Mouse (Mus musculus) cerebellum, postnatal 4 days (tissue): ENCODE data around the gene Rnf168.
A peak's percentile ranks its signal among the peaks of the same experiment; 100 is the strongest.
"Not testable (repeated sequence)": the region's sequence is repeated elsewhere in the genome, so short reads cannot be mapped to it uniquely, and the experiment has no call there.

ENCODE experiments used
- DNase-seq, 2 experiments: peaks; one replicate each; pipeline ENCODE4 v3.0.0; 2022; ENCODE audit warnings: low spot score in 2 of 2, mixed read lengths in 1 of 2

Rnf168 gene

DNA sequence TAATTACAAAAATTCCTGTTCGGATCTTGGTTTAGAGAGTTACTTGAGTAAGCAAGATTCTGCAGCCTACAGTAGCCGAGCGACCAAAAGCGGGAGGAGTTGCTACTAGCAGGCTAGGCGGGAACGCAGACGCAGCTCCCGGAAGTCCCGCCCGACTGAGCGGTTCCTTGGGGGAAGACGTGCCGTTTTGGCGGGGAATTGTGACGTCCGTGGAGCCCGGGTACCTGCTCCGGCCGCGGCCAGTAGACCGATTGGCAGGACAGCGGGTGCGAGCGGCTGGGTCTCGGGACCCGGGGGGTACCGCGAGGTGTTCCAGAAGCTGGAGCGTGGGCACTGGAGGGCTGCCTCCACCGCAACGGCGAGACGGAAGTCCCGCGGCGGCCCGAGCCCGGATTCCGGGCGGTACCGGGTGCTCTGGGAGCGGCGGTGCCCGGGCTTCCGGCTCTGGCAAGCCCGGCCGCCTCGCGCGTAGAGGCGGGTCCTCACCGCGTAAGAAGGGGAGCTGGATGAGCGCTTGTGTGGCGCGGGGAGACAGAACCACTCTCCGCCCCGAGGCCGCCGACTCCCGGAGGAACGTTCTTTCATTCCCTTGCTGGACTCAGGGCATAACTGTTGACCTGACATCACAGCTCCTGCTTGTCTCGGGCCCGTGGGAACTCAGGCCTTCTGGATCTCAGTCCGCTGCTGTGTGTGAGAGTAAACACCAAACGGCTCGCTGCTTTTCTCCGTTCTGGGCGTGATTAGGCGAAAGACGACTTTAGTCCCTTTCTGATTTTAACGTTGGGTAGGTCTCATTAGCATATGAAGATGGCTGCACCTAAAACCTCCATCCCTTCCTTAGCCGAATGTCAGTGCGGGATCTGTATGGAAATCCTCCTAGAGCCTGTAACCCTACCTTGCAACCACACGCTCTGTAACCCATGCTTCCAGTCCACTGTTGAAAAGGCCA, at the start of gene Rnf168:
TSS of gene Rnf168 (plus strand) at position 152 of the 949 bp plus-strand sequence.
- DNase-seq = peak; percentile 65 to 82

DNA sequence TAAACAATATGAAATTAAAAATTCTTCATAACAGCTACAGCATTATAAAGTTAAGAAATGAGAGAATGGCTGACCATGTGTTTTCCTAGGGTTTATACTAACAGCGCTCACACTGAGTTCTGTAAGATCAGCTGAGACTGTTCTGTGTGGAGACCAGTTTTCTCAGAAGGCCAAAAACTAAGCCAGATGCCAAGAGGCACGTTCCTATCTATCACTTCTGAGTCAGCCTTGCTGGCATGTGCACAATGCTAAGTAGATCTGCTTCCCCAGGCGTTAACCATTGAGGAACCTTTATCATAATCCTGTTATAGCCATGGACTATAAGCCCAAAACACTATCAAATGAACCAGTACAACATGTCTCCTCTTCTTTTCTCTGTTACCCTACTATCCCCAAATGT, 45.2 kb upstream of the Rnf168 start:
- DNase-seq = not testable (repeated sequence)

DNA sequence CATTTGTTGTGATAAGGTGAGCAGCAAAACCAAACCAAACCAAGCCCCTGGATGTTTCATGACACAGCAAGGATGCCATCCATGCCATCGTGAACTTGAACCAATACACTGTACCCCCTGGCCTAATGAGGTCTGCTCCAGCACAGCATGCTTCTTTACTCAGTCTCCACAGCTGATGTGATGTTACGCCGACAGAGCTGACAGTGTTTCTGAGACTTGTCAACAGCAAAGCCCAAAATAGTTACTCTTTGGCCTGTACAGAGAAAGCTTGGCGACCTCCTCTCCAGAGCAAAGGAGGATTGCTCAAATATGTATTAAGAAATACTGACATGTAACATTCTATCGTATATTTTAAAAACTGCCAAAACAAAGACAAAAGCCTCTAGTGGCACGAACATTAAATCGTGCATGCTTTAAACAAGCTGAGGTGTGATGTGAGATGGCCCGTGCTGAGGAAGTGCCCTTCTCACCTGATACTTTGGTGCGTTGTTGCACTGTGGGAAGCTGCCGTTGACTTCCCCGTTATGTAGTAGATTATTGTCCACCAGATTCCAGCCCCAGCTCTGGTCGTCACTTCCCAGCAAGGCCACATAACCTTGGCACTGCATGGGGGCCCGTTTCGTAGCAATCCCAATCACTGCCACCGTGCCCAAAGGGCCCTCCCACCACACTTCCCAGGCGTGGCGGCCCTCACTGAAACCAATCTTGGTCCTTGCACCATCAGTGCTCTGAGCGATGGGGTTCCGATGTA, 39.2 kb upstream of the Rnf168 start:
- DNase-seq = no peak

DNA sequence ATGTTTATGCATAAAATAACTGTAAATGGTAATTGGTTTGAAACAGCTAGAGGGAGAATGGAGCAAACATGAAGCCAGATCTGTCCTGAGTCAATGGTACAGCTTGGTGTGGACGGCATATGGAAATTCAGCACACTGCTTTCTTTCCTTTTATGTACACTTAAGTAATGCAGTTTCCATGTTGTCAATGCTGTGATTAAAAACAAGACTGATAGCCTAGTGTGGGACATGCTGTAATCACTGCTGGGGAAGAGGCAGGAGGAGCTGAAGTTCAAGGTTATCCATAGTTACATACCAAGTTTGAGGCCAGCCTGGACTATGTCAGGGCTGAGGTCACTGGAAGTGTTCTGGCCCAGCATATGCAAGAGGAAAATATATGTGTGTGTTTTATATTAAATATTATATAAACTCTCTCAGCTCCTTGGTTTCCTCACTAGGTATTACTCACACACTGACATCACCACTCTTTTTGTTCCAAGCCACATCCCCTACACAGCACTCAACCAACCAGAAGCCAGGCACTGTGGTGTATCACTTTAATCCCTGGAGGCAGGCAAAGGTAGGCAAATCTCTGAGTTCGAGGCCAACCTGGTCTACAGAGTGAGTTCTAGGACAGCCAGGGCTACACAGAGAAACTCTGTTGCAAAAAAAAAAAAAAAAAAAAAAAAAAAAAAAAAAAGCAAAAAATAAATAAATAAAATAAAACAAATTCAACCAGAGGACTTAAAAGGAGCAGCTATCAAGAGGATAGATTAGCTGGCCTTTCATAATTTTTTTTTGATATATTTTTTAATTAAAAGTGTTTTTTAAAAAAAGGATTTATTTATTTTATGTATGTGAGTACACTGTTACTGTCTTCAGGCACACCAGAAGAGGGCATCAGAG, 37.6 kb upstream of the Rnf168 start:
- no peak for DNase-seq

DNA sequence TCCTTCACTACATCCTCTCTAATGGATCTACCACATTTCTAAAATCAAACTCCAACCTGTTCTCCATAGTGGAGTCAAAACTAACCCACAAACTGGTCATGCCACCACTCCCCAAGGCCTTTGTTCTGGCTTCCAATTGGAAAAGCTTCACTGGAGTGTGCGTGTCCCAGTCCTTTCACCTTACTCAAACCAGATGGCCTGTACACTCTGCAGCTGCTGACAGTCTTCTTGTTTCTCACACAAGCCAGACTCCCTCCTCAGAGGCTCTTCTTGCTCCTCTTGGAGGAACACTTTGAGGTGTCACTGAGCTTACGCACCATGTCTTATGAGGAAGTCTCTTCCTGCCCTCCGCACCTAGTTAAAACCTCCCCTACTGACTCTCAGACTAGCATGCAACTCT, 33.4 kb upstream of the Rnf168 start:
- DNase-seq = no peak

DNA sequence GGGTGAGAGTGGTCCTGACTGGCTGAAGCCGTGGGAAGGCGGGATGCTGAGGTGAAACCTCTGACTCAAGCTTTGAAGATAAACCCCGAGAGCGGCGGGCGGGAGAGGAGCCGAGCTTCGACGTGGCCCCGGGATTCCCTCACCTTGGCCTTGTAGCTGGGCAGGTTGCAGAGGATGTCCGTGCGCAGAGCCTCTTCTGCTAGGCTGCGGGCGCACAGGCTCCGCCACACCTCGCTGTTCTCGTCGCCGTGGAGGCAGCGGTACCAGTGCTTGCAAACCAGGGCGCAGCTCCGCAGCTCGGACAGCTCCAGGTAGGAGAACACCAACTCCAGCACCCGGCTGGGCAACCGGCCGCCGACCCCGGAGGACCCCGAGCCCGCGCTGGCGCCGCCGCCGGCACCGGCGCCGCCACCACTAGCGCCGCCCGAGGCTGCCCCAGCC, 30.9 kb upstream of the Rnf168 start:
- DNase-seq = peak; percentile 31 to 62

DNA sequence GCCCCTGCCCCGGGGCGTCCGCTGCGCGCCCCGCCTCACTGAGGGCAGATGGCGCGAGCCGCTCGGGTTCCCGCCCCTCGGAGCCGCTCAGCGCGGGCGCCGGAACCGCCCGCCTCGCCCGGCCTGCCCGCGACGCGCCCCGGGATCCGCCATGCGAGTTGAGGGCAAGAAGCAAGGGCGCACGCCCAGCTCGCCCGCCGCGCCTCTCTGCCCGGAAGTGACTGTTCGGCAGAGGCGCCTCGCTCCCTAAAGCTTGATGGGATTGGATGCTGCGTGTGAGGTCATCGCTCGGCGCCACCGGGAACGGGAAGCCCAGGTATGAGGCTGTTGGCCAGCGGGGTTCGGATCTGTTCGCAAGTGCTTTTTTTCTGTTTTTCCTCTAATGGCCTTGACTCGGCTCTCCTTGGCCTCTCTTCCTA, 30.3 kb upstream of the Rnf168 start, which contains the start of the genes Fbxo45 and Wdr53:
TSS of gene Fbxo45 (minus strand) at position 207 of the 419 bp plus-strand sequence.
TSS of gene Wdr53 (plus strand) at position 276 of the 419 bp plus-strand sequence.
- peak; percentile 90 to 95 for DNase-seq

DNA sequence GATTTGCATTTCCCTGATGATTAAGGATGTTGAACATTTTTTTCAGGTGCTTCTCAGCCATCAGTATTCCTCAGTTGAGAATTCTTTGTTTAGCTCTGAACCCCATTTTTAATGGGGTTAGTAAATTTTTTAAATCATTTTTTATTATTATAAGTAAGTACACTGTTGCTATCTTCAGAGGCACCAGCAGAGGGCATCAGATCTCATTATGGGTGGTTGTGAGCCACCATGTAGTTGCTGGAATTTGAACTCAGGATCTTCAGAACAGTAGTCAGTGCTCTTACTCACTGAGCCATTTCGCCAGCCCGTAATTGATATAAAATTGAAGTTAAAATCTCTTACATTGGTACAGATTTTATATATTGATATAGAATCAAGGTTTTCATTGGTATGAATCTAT, 13.0 kb upstream of the Rnf168 start:
- not testable (repeated sequence) for DNase-seq

DNA sequence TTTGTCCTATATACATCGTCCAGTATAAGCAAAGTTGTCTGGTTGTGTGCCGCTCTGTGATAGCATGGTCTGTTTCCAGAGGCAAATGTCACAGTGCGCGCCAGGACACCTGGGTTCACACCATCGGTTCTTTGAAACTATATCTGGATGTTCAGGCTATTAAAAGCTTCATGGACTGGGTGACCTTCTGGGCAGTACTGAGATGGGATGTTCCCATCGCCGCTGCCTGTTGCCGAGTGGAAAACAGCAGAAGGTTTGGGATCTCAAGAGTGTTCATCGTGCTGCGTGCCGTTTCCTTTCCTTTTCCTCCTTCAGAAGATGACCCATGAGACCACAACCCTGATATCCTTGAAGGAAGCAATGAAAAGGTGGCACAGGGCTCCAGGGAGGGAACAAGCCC, 6.0 kb upstream of the Rnf168 start, which contains the start of gene Smco1:
TSS of gene Smco1 (plus strand) at position 178 of the 400 bp plus-strand sequence.
- DNase-seq = no peak

DNA sequence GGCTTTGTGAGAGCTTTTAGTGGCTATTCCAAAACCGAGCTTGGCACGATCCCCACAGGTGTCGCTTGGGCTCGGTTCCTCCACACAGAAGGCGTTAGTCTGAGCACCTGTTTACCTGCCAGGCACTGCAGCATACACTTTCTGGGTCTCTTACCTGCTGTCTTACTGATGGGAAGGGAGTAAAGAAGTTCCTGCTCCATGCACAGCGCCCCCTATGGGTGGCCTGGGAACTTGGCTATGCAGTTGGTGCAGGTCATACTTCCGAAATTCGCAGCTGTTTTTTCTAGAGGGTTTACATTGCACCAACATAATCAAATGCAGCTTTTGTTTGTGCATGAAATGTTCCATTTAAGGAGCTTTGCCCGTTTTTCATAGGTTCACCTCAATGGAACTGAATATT, 3.9 kb upstream of the Rnf168 start:
- DNase-seq = peak in 1 of 2 experiments; percentile 6

DNA sequence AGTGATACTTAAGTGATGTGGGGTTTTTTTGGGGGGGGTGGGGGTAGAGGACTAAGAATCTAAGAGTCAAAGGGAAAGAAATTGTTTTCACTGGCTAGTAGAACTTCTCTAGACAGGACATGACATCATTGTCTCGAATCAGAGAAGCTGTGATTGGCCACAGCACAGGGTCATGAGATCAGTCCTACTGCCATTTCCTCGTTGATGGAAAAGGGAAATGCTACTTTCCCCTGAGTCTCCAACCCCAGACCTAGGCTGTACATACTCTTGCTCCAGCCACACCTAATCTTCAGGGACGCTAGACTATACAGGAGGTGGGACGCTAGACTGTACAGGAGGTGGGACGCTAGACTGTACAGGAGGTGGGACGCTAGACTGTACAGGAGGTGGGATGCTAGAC, 2.2 kb upstream of the Rnf168 start:
- no peak for DNase-seq

DNA sequence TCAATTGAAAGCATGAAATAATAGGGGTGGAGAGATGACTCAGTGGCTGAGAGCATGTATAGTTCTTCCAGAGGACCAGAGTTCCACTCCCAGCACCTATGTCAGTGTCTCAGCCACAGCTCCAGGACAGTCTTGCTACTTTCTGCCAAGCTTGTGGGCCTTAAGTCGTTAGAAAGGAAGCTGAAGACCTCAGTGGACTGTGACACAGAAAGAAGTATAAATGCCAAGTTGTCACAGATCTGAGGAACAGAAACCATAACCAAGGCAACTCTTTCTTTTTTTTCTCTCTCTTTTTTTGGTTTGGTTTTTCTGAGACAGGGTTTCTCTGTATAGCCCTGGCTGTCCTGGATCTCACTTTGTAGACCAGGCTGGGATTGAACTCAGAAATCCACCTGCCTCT, 1.4 kb upstream of the Rnf168 start:
- no peak for DNase-seq

DNA sequence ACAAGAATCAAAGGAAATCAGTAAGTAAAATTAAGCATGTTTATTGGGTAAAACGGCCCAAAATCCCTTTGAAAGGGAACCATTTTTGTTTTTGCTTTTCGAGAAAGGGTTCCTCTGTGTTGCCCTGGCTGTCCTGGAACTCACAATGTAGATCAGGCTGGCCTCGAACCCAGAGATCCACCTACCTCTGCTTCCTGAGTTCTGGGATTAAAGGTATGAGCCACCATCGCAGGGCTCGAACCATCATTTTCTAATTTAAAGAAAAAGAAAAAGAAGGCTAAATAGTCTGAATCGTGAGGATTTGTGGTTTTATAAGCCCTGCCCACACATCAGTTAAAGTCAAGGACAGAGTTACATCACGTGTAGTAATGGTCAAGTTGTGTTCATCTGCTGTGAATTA, 1.1 kb downstream of the Rnf168 start:
- DNase-seq = no peak

DNA sequence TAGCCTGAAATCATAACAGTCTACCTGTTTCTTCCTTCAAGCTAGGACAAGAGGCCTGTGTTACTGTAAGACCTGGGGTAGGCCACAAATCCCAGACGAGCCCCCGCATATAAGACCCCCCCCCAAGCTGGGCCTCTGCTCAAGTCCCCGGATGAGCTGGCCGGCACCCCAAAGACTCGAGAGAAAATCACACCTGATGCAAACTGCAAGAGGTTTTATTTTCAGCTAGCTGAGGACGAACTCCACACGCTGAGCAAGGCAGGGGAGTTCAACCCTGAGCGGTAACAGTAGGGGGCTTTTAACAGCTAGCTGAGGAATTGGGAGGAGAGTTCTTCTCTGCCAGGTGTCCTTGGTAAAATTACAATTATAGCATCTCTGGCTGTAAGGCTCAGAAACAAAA, 3.0 kb downstream of the Rnf168 start:
- DNase-seq = no peak

DNA sequence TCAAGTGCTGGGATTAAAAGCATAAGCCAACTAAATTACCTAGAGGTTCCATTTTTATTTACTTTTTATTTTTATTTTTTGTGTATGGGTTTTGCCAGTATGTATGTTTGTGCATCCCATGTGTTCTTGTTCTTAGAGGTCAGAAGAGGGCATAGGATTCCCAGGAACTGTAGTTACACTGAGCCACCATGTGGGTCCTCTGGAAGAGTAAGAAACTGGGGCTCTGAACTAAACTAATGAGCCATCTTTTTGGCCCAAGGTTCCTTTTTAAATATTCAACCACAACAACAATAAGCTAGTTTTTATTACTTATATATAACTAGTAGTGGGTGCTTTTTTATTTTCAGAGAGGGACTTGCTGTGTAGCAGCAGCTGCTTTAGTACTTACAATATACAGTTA, 5.3 kb downstream of the Rnf168 start:
- no peak for DNase-seq

DNA sequence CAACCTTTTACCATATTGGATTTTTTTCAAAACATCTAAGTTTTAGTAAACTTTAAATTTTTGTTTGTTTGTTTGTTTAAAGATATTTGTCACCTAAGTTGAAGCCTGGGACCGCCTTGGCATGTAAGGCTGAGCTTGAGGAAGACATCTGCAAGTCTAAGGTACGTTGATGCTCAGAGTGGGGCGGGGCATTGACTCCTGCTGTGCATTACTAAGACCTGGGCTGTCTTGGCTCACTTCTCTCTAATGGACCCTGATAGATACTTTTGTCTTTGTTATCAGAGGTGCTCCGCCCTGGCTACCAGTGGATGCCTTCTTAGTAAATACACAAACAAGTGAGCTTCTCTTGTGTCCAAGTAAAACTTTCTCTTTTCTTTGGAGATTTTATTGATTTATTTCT, 14.6 kb downstream of the Rnf168 start:
- no peak for DNase-seq

DNA sequence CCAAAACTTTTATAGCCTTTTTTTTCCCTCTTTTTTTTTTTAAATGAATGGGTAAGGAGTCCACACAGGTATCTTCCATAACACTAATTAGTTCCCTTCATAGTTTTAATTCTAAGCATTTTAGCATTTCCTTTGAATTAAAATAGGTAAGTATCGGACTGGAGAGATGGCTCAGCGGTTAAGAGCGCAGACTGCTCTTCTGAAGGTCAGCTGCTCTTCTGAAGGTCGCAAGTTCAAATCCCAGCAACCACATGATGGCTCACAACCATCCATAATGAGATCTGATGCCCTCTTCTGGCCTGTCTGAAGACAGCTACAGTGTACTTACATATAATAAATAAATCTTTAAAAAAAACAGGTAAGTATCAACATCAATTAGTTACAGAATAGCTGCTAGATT, 22.4 kb downstream of the Rnf168 start:
- not testable (repeated sequence) for DNase-seq

DNA sequence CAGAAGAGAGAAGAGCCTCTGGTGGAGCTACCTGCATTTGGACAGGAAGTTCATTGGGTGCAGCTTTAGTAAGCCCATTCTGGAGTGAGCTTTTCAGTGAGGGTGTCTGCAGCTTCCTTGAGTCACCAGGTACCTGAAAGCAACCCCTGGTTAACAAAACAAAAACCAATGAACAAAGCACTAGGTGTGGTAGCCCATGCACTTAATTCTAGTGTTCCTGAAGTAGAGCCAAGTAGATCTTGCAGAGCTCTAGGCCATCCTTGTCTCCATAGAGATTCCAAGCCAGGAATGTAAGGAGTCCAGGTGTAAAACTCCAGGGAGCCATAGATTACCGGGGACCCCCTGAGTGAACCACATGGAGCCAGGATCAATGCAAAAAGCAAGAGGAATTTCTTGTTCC, 25.8 kb downstream of the Rnf168 start:
- no peak for DNase-seq

DNA sequence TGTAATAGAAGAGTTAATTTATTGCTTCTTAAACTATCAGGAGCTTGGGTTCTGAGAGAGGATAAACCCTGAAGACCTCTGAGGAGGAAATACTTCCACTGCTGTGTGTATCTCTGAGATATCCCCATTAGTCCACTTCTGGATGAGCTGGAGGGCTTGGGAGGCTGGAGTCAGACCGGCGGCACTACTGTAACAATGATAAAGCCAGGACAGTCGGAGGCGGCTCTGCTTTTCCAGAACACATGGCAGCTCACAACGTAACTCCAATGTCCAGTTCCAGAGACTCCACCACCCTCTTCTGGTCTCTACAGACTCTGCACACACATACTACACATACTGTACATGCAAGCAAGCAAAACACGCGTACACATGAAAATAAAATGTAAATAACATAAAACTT, 26.6 kb downstream of the Rnf168 start:
- DNase-seq = no peak

DNA sequence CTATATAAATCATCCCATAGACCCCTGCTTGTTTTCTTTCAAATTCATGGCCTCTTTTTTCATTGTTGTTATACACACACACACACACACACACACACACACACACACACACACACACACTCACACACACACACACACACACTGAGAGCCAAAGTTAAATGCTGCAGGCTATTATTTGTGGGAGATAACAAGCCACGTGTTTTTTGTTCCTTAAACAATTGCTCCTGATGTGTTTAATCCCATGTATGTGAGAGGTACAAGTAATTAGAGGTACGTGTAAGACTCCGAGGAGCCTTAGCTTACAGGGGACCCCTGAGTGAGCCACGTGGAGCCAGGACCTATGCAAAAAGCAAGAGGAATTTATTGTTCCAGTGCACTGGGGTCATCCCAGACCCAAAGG, 34.7 kb downstream of the Rnf168 start:
- DNase-seq = no peak

DNA sequence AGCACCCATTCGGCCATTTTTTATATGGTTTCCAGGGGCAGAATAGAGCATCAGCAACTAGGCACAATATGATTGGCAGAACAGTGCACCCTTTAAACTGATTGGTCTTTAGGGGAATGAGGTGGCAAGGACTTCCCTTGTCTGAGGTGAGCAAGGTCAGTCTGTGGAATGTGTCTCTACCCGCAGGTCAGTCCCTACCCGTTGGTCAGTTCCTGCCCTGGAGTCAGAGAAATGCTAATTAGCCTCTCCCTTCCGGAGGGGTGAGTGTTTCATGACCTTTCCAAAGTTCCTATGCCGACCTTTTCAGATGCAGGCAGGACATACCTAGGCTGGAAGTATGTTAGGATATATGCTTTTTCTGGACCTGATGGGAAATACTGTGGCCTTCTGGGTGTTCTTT, 35.1 kb downstream of the Rnf168 start:
- DNase-seq = no peak
